Mouse (Mus musculus): ENCODE data around the gene Apaf1. TPM values are rescaled to one million over a fixed set of nuclear protein-coding genes. Genes with fewer than 3 reads are reported as not detected.

Gene Apaf1
- polyA plus RNA-seq, 1 experiment from 2014 or later: 14.1 TPM

DNA sequence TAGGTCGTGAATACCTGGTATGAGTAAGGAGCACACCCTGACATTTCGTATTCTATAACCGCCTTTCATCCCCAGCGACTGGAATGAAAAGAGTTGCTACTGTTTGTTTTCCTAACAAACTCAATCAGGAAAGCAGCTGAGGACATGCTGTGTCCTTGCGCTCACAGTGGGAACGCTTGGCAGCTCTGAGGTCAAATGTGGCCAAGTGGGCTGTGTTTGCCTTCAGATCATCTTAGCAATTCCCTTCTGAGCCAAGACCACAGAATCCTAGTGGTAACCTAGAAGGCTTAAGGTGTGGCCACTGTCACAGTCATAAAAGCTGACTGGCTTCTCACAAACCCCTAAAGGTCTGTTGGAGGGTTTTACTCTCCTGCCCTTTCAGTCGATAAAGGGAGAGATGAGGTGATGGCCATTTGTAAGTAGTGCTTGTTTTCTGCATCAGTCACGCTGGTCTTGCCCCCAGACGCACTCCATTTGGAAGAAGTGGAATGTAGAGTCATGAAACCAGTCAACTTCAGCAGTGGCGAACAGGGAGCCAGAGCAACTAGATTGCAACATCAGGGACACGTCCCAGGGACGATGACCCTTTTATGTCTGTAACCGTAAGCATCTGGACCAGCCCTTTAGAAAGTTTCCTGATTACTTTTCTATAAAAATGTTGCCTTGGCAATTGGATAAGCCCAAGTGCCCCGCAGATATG lies 140.4 kb downstream of the Apaf1 start:
- 76% methylated on average over 14 of the region's 14 CpGs for WGBS
- Histone ChIP-seq H3K27ac (no peak overlapping the region), H3K9me3 (replicated peaks; ENCODE audit: low read length) (no peaks in the 10 kb centered on the region), H3K27me3 (ENCODE audit: insufficient read depth, low read length) (no peaks in the 10 kb centered on the region), H3K9ac (ENCODE audit: low read depth, low read length) (no peak overlapping the region), H3K4me1 (replicated peaks; ENCODE audit: insufficient read depth, low read length) (no peaks in the 10 kb centered on the region), H3K36me3 (ENCODE audit: insufficient read depth, low read length) (no peaks in the 10 kb centered on the region), H3K4me3 (replicated peaks; ENCODE audit: low read depth, low read length) (no peak overlapping the region), H3K4me2 (ENCODE audit: low read length) (no peak overlapping the region)
- DNase-seq (ENCODE audit: low spot score) (no peak), ATAC-seq (replicated peaks; ENCODE audit: low FRiP score, low read depth) (no peak)
- TF ChIP-seq CTCF (IDR thresholded peaks at IDR 0.05; ENCODE audit: low read depth): no peak

DNA sequence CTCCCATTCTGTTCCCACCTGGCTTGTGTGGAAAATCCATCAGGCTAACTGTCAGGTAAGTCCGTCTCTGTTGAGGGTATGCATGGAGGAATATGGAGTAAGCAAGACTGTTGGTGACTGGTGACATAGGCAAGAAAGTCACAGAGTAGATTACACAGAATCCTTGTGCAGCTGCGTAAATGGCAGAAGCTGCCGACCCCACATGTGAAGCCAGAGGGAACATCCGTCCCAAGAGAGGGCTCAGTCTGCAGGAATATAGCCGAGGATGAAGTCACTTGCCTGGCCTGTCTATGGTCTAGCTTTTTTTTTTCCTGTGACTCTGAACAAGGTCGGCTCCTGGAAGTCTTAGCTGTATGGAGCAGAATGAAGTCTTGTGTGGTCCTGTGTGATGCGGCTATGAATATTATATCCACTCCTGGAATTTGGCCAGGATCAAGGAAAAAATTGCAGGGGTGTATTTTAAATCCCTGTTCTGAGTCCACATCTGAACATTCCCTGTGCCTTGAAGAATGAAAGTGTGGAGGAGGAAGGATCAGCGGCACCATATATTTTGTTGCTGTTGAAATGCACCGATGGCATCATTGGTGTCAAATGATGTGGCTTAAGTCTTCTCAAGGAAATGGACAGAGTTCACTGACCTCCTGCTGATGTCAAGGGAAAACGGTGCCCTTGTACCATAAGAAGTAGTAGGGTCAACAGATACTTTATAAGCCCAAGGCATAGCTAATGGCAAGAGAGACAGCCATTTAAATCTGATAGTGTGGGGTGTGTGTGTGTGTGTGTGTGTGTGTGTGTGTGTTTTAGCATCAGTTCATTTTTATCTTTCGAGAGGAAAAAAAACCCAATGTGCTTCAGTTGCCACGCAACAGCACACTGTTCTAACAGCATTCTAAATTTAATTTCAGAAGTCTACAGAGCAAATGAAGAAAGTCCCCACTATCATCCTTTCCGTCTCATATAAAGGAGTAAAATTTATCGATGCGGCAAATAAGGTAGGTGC lies 141.7 kb downstream of the Apaf1 start:
- H3K4me3 ChIP-seq (replicated peaks; ENCODE audit: low read depth, low read length): no peak overlapping the region
- no peaks in the 10 kb centered on the region for H3K27me3 ChIP-seq (ENCODE audit: insufficient read depth, low read length)
- DNase-seq (ENCODE audit: low spot score) (no peak), ATAC-seq (replicated peaks; ENCODE audit: low FRiP score, low read depth) (no peak)
- H3K36me3 ChIP-seq (ENCODE audit: insufficient read depth, low read length): no peaks in the 10 kb centered on the region
- TF ChIP-seq CTCF (IDR thresholded peaks at IDR 0.05; ENCODE audit: low read depth): no peak
- H3K4me1 ChIP-seq (replicated peaks; ENCODE audit: insufficient read depth, low read length): no peaks in the 10 kb centered on the region
- no peaks in the 10 kb centered on the region for H3K9me3 ChIP-seq (replicated peaks; ENCODE audit: low read length)
- 65% methylated on average over 15 of the region's 15 CpGs for WGBS
- H3K4me2 ChIP-seq (ENCODE audit: low read length): no peak overlapping the region
- no peak overlapping the region for H3K9ac ChIP-seq (ENCODE audit: low read depth, low read length)
- H3K27ac ChIP-seq: no peak overlapping the region

Other genes starting within 250 kb of the Apaf1 start
- 48.1 and 50.3 TPM in 2 replicates for gene Ikbip, start 170 bp upstream of the Apaf1 start, polyA plus RNA-seq (2015; fragmentation: Nextera tagmentation; extraction: Ambion mirVana)
- gene Slc25a3, start 41.3 kb upstream of the Apaf1 start, polyA plus RNA-seq (2015; fragmentation: Nextera tagmentation; extraction: Ambion mirVana): 894 and 974 TPM in 2 replicates
- gene Tmpo, start 98.5 kb upstream of the Apaf1 start, polyA plus RNA-seq (2015; fragmentation: Nextera tagmentation; extraction: Ambion mirVana): 156 and 160 TPM in 2 replicates